Mouse (Mus musculus): ENCODE measurements around the gene Stpg3.

The Stpg3 gene

GRCm38 (mm10) chr2:25167481-25167880, 47.0 kb downstream of the Stpg3 start:
- in situ Hi-C loops (cut with MboI; ENCODE audit: unreplicated experiment in 2 of 2) = no loop called here

Data from v-Abl transformed pro-B cells (cell line).